Mouse (Mus musculus): ENCODE measurements around the gene Wwp2. TPM values are rescaled to one million over a fixed set of nuclear protein-coding genes. Genes with fewer than 3 reads are reported as not detected.

The Wwp2 gene
- total RNA-seq, 2 experiments from 2014 or later: 18.3 to 22.0 TPM

DNA sequence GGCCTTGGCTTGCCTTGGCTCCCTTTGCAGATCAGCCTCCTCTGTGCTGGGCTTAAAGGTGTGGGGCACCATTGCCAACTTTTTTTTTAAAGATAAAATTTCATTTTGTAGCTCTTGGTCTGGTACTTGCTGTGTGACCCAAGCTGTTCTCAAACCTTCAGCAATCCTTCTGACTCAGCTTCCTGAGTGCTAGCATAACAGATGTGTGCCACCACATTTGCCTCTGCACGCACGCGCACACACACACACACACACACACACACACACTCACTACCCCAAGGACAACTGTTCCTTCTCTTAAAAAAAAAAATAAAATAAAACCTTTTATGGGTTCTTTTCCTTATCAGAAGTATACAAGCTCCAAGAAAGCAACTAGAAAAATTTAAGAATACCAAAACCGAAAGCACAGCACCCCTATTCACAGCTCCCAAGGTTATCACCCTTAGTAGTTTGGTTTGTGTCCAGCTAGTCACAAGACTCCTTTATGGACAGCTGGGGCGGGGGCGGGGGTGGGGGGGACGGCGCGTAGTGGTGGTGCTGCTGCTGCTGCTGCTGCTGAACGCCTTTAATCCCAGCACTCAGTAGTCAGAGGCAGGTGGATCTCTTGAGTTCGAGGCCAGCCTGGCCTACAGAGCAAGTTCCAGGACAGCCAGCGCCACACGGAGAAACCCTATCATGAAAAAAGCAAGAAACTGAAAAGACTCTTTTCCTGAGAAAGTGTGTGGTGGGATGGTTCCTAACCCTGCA lies 68.2 kb downstream of the Wwp2 start:
- DNase-seq: no peak
- intact Hi-C loops (cut with DNase I): no loop called here

- DNase-seq: no peak
- intact Hi-C loops (cut with DNase I): no loop called here
Measured at GRCm38 (mm10) chr8:107505271-107505670, 69.1 kb downstream of the Wwp2 start.

DNA sequence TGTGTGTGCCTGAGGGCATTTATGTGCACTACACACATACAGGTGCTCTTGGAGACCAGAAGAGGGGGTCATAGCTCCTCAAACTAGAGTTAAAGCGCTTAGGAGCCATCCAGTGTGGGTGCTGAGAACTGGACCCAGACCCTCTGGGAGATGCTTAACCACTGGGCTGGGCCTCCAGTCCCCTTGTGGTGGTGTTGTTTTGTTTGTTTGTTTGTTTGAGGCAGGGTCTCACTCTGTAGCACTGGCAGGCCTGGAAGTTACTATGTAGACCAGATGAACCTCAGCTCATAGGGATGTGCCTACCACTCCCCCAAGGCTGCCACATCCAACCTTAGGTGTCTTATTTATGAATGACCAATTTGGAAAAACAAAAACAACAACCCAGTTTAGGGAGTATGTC lies 70.9 kb downstream of the Wwp2 start:
- intact Hi-C loops (cut with DNase I): no loop called here
- no peak for DNase-seq

GRCm38 (mm10) chr8:107510204-107510603 lies 74.0 kb downstream of the Wwp2 start:
- intact Hi-C loops (cut with DNase I): no loop called here
- DNase-seq: no peak

GRCm38 (mm10) chr8:107510766-107511165 lies 74.6 kb downstream of the Wwp2 start:
- intact Hi-C loops (cut with DNase I): no loop called here
- no peak for DNase-seq

DNA sequence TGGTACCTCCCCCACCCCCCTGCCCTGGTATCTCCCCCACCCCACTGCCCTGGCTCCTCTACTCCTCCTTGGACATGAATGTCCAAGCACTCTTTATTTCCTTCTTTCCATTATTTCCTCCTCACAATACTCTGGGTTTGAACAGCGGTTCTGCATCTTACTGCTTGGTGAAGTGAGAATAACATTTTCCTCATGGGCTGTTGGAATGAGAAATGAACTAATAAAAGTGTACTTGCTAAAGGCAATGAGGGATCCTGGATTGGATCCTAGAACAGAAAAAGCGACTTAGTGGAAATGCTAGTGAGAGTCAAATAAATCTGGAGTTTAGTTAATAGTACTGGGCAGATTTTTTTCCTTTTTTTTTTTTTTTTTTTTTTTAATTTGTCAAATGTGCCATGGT lies 77.1 kb downstream of the Wwp2 start:
- intact Hi-C loops (cut with DNase I): no loop called here

DNA sequence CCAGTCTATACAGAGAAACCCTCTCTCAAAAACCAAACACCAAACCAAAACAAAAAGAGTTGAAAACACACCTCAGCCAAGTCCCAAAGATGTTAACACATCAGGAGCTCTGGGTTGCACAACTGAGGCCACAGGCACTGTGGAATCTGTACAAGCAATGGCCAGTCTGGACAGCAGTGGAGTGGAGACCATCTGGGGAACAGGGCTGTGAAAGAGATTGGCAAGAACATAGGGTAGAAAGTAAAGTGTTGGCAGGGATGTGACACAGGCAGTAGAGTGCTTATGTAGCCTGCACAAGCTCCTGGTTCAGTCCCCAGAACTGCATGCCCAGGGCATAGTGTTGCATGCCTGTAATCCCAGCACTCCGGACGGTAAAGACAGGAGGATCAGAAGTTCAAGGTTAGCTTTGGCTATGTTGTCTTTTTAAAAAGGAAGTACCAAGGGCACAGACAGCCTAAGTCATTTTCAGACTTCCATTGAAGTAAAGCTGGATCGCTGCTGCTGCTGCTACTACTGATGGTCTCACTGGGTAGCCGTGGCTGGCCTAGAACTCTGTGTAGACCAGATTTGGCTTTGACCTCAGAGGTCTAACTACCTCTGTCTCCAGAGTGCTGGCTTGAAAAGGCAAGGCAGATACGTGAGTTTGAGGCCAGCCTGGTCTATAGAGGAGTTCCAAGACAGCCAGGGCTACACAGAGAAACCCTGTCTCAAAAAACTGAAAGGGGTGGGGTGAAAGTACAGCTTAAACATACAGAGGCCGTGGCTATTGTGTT lies 79.0 kb downstream of the Wwp2 start:
- no peak for DNase-seq
- intact Hi-C loops (cut with DNase I): no loop called here

More for the DNA sequence above, 77.1 kb downstream of the Wwp2 start:
- DNase-seq: no peak

GRCm38 (mm10) chr8:107518726-107519125 lies 82.6 kb downstream of the Wwp2 start:
- intact Hi-C loops (cut with DNase I): no loop called here
- DNase-seq: no peak

DNA sequence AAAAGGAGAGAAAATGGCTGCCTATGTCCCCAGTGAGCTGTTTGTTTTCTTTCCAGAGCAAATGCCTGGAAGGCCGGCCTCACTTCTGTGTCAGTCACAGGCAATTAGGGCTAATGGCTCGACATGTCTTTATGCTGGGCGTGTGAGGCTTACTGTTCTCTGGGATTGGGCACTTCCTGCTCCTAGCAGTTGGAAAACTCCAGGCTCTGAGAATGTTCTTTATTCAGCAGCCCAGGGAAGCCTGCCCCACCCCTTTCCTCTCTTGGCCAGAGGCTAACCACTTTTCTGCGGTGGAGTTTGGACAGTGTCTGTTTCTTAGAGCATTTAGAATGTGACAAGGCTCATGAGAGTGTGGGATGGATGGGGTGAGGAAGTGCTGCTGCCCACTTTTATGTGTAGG lies 83.7 kb downstream of the Wwp2 start:
- intact Hi-C loops (cut with DNase I): no loop called here
- DNase-seq: peak; percentile 45 to 47

DNA sequence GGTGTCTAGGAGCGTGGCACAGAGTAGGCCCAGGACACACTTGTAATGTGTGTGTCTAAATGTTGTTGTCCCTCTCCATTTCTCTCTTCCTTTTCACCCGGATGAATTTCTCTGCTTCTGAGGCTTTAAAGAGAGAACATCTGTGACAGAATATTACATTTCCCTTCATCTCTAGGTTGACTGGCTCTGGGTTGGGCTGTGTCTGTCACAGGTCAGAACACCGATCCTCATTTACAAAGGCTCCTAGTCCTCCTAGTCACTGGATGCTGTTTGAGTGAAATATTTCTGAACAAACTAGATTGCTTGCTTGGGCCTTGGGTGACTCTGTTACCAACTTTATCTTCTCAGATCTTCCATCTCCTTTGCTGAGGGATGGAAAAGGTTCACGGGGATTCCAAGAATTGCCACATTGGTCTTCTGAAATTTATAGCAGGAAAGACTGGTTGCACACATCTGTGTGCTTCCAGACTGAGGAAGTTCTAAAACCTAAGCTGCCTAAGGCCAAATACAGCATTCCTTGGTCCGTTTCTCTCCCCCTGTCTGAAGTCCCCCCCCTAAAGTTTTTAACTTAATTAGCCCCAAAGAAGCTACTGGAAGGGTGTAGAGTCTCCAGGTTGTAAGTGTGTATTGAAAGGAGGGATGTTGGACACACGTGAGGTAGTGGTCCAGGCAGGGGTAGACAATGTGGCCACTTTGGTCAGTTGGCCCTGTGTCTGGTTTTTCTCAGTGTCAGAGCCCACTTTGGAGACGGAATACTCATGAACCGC lies 85.8 kb downstream of the Wwp2 start:
- intact Hi-C loops (cut with DNase I): no loop called here
- no peak for DNase-seq

- no peak for DNase-seq
- intact Hi-C loops (cut with DNase I): no loop called here
Measured at GRCm38 (mm10) chr8:107522555-107522833, 86.3 kb downstream of the Wwp2 start.

GRCm38 (mm10) chr8:107524535-107524934 lies 88.4 kb downstream of the Wwp2 start:
- no peak for DNase-seq
- intact Hi-C loops (cut with DNase I): no loop called here

GRCm38 (mm10) chr8:107528786-107529185 lies 92.6 kb downstream of the Wwp2 start:
- DNase-seq: no peak
- intact Hi-C loops (cut with DNase I): no loop called here

GRCm38 (mm10) chr8:107537472-107537871 lies 101.3 kb downstream of the Wwp2 start:
- intact Hi-C loops (cut with DNase I): no loop called here
- no peak for DNase-seq

DNA sequence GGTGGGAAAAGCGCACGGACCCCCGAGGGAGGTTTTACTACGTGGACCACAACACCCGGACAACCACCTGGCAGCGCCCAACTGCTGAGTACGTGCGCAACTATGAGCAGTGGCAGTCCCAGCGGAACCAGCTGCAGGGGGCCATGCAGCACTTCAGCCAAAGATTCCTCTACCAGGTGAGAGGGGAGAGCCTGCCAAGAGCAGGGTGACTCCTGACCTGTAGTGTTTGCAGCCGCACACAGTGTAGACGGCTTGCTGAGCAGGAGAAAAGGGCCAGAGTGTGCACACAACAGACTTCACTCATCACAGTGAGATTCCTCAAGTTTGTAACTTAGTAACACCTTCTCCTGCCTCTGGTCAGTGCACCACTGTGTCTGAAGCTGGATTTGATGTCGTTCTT lies 104.5 kb downstream of the Wwp2 start:
- DNase-seq: no peak
- intact Hi-C loops (cut with DNase I): no loop called here

DNA sequence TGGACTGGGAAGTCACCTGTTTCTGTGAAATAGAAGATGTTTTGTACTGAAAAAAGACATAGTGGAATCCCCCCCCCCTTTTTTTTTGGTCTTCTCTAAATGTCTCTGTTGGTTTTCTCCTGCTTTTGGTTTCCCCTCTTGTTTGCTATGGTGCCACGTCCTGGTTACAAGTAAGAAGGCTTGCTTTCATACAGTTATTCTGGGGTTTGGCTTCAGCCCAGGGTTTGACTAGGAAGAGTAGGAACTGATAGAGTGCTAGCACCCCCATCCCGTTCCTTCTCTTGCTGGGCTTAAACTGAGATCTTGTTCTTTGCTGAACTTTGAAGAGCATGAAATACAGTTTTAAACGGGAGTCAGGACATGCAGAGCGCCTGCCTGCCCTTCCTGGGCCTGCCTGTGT lies 105.2 kb downstream of the Wwp2 start:
- DNase-seq: no peak
- intact Hi-C loops (cut with DNase I): no loop called here

DNA sequence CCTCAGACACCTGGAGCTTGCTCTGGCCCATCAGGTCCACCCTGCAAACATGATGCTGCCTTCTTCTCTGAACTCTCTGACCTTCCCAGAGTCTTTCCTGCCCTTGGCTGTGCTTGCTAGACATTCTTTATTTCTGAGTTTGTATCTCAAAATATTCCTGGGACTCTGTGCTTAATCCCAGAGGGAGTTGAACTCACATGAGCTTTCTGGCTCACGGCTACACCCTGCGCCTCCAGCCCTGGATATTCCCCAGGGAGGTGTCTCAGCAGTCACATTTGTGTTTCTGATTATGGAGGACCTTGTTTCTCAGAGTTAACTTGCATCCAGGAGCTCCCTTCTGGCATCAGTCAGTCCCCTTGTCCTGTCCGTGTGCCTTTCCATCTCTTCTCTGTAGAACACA lies 106.0 kb downstream of the Wwp2 start:
- intact Hi-C loops (cut with DNase I): no loop called here

GRCm38 (mm10) chr8:107543714-107544113 lies 107.5 kb downstream of the Wwp2 start:
- DNase-seq: no peak
- intact Hi-C loops (cut with DNase I): no loop called here

More for the DNA sequence above, 106.0 kb downstream of the Wwp2 start:
- no peak for DNase-seq

GRCm38 (mm10) chr8:107544211-107544610 lies 108.0 kb downstream of the Wwp2 start:
- intact Hi-C loops (cut with DNase I): no loop called here
- no peak for DNase-seq

GRCm38 (mm10) chr8:107544651-107545174 lies 108.5 kb downstream of the Wwp2 start:
- intact Hi-C loops (cut with DNase I): loop anchor here (5.0 kb wide), 1 partner anchor 72 kb away; no protein-coding TSS in a partner anchor
- peak; percentile 35 to 42 for DNase-seq

DNA sequence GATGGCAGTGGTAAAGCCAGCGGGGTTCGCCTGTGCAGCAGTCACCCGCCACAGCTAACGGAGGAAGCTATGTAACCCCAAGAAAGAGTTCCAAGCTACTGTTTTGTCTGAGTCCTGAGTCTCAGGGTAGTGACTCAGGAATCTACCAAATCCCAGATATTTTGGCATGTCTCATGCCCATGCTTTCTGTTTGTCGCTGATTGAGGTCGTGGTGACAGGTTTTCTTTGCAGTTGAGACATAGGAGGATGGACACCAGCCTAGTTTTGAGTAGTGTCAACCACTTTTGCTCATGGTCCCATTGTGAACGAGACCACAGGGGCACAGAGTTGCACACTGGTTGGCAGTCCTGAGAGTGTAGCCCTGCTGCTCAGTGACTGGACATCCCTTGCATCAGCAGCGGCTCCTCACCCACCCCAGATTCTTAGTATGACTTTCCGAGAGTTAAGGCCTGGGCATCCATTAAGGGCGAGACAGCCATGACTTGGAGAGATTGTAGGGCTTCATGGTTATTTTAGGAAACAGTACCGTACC lies 109.5 kb downstream of the Wwp2 start:
- no peak for DNase-seq
- intact Hi-C loops (cut with DNase I): loop anchor here (5.0 kb wide), 1 partner anchor 73 kb away; no protein-coding TSS in a partner anchor

Measured in heart, postnatal 14 days (tissue).